Mouse (Mus musculus): Measurements from ENCODE around the gene Fggy. TPM values are rescaled to one million over a fixed set of nuclear protein-coding genes. Genes with fewer than 3 reads are reported as not detected.
A peak's percentile ranks its signal among the peaks of the same experiment; 100 is the strongest.

Fggy gene
- polyA plus RNA-seq, 1 experiment, result 5.7 TPM

- TF ChIP-seq CTCF (IDR thresholded peaks at IDR 0.05; ENCODE audit: control insufficient read depth, insufficient read depth, insufficient replicate concordance, low read depth, low read length) (no peak), POLR2A (IDR thresholded peaks at IDR 0.05; ENCODE audit: control insufficient read depth, low read depth, low read length) (no peak)
- H3K36me3 ChIP-seq (ENCODE audit: control insufficient read depth, insufficient read depth, low read length), result no peaks in the 10 kb centered on the region
- H3K4me1 ChIP-seq (ENCODE audit: control insufficient read depth, insufficient read depth, low read length), result no peaks in the 10 kb centered on the region
- H3K27ac ChIP-seq (ENCODE audit: control insufficient read depth, insufficient read depth, low read depth, low read length), result 0 out of 2 replicates have a peak overlapping the region, but pooled peaks have one; percentile 21
- no peak overlapping the region for H3K4me3 ChIP-seq (ENCODE audit: control insufficient read depth, low read depth, low read length)
- no peaks in the 10 kb centered on the region for H3K27me3 ChIP-seq (ENCODE audit: control insufficient read depth, insufficient read depth, low read length)
These were observed 92.2 kb downstream of the Fggy start for GRCm38 (mm10) chr4:95649552-95649905.

- TF ChIP-seq POLR2A (IDR thresholded peaks at IDR 0.05; ENCODE audit: control insufficient read depth, low read depth, low read length) (no peak), CTCF (IDR thresholded peaks at IDR 0.05; ENCODE audit: control insufficient read depth, insufficient read depth, insufficient replicate concordance, low read depth, low read length) (no peak)
- Histone ChIP-seq H3K4me1 (ENCODE audit: control insufficient read depth, insufficient read depth, low read length) (no peaks in the 10 kb centered on the region), H3K27me3 (ENCODE audit: control insufficient read depth, insufficient read depth, low read length) (no peaks in the 10 kb centered on the region), H3K27ac (ENCODE audit: control insufficient read depth, insufficient read depth, low read depth, low read length) (no peak overlapping the region), H3K4me3 (ENCODE audit: control insufficient read depth, low read depth, low read length) (no peak overlapping the region), H3K36me3 (ENCODE audit: control insufficient read depth, insufficient read depth, low read length) (no peaks in the 10 kb centered on the region)
These were observed 92.7 kb downstream of the Fggy start for GRCm38 (mm10) chr4:95649980-95650379.

- Histone ChIP-seq H3K27me3 (ENCODE audit: control insufficient read depth, insufficient read depth, low read length) (no peaks in the 10 kb centered on the region), H3K4me3 (ENCODE audit: control insufficient read depth, low read depth, low read length) (no peak overlapping the region), H3K27ac (ENCODE audit: control insufficient read depth, insufficient read depth, low read depth, low read length) (no peak overlapping the region), H3K36me3 (ENCODE audit: control insufficient read depth, insufficient read depth, low read length) (no peaks in the 10 kb centered on the region), H3K4me1 (ENCODE audit: control insufficient read depth, insufficient read depth, low read length) (no peaks in the 10 kb centered on the region)
- TF ChIP-seq POLR2A (IDR thresholded peaks at IDR 0.05; ENCODE audit: control insufficient read depth, low read depth, low read length) (no peak), CTCF (IDR thresholded peaks at IDR 0.05; ENCODE audit: control insufficient read depth, insufficient read depth, insufficient replicate concordance, low read depth, low read length) (no peak)
These were observed 94.7 kb downstream of the Fggy start for GRCm38 (mm10) chr4:95652044-95652443.

DNA sequence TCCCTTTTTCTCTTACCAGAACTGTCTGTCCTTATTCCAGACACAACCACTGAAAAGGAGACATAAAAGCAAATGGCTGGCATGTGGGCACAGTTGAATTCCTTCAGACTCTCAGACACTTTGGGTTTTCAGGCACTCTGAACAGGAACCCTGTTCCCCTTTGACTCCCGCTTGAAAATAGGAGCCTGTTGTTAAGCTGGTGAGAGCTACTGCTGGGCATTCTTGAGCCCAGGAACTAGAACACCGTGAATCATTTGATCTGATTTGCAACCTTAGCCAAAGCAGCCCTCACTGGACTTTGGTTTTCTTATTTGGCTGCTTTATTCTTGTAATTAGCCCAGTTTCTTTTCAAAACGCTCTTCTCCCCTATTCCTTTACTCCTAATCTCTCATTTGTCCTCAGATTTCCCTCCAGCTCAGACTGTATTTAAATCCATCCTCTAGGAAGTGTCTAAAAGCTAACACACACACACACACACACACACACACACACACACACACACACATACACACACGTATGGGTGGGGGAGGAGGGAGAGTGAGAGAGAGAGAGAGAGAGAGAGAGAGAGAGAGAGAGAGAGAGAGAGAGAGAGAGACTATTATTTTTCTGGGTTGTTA is 96.1 kb downstream of the Fggy start:
- no peaks in the 10 kb centered on the region for H3K36me3 ChIP-seq (ENCODE audit: control insufficient read depth, insufficient read depth, low read length)
- H3K27ac ChIP-seq (ENCODE audit: control insufficient read depth, insufficient read depth, low read depth, low read length), result no peak overlapping the region
- no peak for TF ChIP-seq POLR2A (IDR thresholded peaks at IDR 0.05; ENCODE audit: control insufficient read depth, low read depth, low read length)
- no peak for TF ChIP-seq CTCF (IDR thresholded peaks at IDR 0.05; ENCODE audit: control insufficient read depth, insufficient read depth, insufficient replicate concordance, low read depth, low read length)
- H3K4me1 ChIP-seq (ENCODE audit: control insufficient read depth, insufficient read depth, low read length), result no peaks in the 10 kb centered on the region
- H3K4me3 ChIP-seq (ENCODE audit: control insufficient read depth, low read depth, low read length), result no peak overlapping the region
- no peaks in the 10 kb centered on the region for H3K27me3 ChIP-seq (ENCODE audit: control insufficient read depth, insufficient read depth, low read length)

GRCm38 (mm10) chr4:95653913-95654301 is 96.6 kb downstream of the Fggy start:
- H3K27me3 ChIP-seq (ENCODE audit: control insufficient read depth, insufficient read depth, low read length), result no peaks in the 10 kb centered on the region
- TF ChIP-seq POLR2A (IDR thresholded peaks at IDR 0.05; ENCODE audit: control insufficient read depth, low read depth, low read length), result no peak
- TF ChIP-seq CTCF (IDR thresholded peaks at IDR 0.05; ENCODE audit: control insufficient read depth, insufficient read depth, insufficient replicate concordance, low read depth, low read length), result no peak
- no peaks in the 10 kb centered on the region for H3K36me3 ChIP-seq (ENCODE audit: control insufficient read depth, insufficient read depth, low read length)
- no peaks in the 10 kb centered on the region for H3K4me1 ChIP-seq (ENCODE audit: control insufficient read depth, insufficient read depth, low read length)
- no peak overlapping the region for H3K27ac ChIP-seq (ENCODE audit: control insufficient read depth, insufficient read depth, low read depth, low read length)
- no peak overlapping the region for H3K4me3 ChIP-seq (ENCODE audit: control insufficient read depth, low read depth, low read length)

DNA sequence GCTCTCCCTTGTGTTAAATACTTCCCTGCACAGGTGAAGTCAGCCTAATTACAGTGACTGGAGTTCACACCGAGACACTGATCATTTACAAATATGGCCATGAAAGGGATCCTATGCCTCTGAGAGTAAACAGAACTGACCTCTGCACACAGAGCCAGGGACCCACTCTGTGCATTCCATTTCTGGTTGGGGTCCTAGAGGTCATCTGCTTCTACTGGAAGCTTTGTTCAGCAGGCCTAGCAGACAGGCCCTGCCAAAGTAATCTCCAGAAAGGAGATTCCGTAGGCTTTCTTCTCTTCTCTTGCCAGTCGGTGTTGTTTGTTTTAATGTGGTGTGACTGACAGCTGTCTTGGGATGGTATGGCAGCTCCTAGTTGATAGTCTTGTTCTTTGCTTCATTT is 101.7 kb downstream of the Fggy start:
- Histone ChIP-seq H3K4me3 (ENCODE audit: control insufficient read depth, low read depth, low read length) (no peak overlapping the region), H3K4me1 (ENCODE audit: control insufficient read depth, insufficient read depth, low read length) (no peaks in the 10 kb centered on the region), H3K27me3 (ENCODE audit: control insufficient read depth, insufficient read depth, low read length) (no peaks in the 10 kb centered on the region), H3K36me3 (ENCODE audit: control insufficient read depth, insufficient read depth, low read length) (no peaks in the 10 kb centered on the region), H3K27ac (ENCODE audit: control insufficient read depth, insufficient read depth, low read depth, low read length) (no peak overlapping the region)
- TF ChIP-seq POLR2A (IDR thresholded peaks at IDR 0.05; ENCODE audit: control insufficient read depth, low read depth, low read length), result no peak
- no peak for TF ChIP-seq CTCF (IDR thresholded peaks at IDR 0.05; ENCODE audit: control insufficient read depth, insufficient read depth, insufficient replicate concordance, low read depth, low read length)

DNA sequence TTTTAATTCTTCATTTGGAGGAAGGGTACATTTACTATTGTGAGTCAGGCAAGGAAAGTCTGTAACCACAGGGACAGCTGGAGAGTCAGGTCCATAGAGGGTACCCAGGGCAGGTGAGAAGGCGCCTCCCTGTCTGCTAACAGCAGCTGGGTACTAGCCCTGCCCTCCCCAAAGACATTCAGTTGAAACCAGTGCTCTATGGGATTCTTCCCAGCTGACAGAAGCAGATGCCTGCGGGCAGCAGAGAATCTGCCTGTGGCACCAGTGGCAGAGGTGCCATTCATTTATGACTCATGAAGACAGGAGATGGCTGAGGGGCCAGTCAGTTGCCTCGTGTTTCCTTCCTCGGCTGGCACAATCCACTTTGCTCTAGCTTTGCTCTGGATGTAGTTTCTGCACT is 106.3 kb downstream of the Fggy start:
- no peaks in the 10 kb centered on the region for H3K4me1 ChIP-seq (ENCODE audit: control insufficient read depth, insufficient read depth, low read length)
- TF ChIP-seq POLR2A (IDR thresholded peaks at IDR 0.05; ENCODE audit: control insufficient read depth, low read depth, low read length), result no peak
- TF ChIP-seq CTCF (IDR thresholded peaks at IDR 0.05; ENCODE audit: control insufficient read depth, insufficient read depth, insufficient replicate concordance, low read depth, low read length), result no peak
- no peak overlapping the region for H3K4me3 ChIP-seq (ENCODE audit: control insufficient read depth, low read depth, low read length)
- no peaks in the 10 kb centered on the region for H3K27me3 ChIP-seq (ENCODE audit: control insufficient read depth, insufficient read depth, low read length)
- H3K27ac ChIP-seq (ENCODE audit: control insufficient read depth, insufficient read depth, low read depth, low read length), result no peak overlapping the region
- no peaks in the 10 kb centered on the region for H3K36me3 ChIP-seq (ENCODE audit: control insufficient read depth, insufficient read depth, low read length)

DNA sequence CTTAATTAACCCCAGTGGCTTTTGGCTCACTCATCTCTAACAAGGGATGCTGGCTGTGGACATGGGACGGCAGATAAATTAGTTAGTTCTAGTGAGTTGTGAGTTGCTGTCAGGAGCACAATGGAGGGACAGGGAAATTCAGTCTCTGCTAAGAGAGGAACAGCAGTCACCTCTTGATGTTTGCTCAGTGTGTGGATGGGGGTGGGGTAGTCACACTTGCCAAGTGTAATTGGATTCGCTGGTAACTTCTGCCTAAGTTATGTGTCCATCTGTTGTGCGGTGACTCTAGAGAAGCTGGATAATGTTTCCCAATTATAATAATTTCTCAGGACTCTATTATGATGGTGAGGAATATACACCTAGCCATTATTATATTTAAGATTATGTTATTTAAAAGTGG is 107.0 kb downstream of the Fggy start:
- no peak for TF ChIP-seq POLR2A (IDR thresholded peaks at IDR 0.05; ENCODE audit: control insufficient read depth, low read depth, low read length)
- no peak for TF ChIP-seq CTCF (IDR thresholded peaks at IDR 0.05; ENCODE audit: control insufficient read depth, insufficient read depth, insufficient replicate concordance, low read depth, low read length)
- no peak overlapping the region for H3K27ac ChIP-seq (ENCODE audit: control insufficient read depth, insufficient read depth, low read depth, low read length)
- H3K27me3 ChIP-seq (ENCODE audit: control insufficient read depth, insufficient read depth, low read length), result no peaks in the 10 kb centered on the region
- H3K36me3 ChIP-seq (ENCODE audit: control insufficient read depth, insufficient read depth, low read length), result no peaks in the 10 kb centered on the region
- no peak overlapping the region for H3K4me3 ChIP-seq (ENCODE audit: control insufficient read depth, low read depth, low read length)
- H3K4me1 ChIP-seq (ENCODE audit: control insufficient read depth, insufficient read depth, low read length), result no peaks in the 10 kb centered on the region
